Mouse (Mus musculus): ENCODE data around the gene Klc2.

GRCm38 (mm10) chr19:5122492-5122891 is 4.1 kb upstream of the Klc2 start:
- TF ChIP-seq CTCF (IDR thresholded peaks at IDR 0.05; ENCODE audit: control insufficient read depth, insufficient read depth, low read length) (no peak), POLR2A (IDR thresholded peaks at IDR 0.05; ENCODE audit: borderline replicate concordance, control insufficient read depth, low read depth, low read length) (no peak)
